Mouse (Mus musculus) MEL (cell line): Measurements from ENCODE around the gene Kctd6.

ENCODE experiments used
- CTCF ChIP-seq, 3 experiments: IDR thresholded peaks in 2 of 3; conservative IDR thresholded peaks in 1 of 3; 2 replicates each; pipeline ENCODE4 v1.5.1; 2011 to 2012; ENCODE audit warnings: low read length in 3 of 3, low read depth in 2 of 3, mild to moderate bottlenecking in 2 of 3, improper control_type of control experiment in 1 of 3, inconsistent platforms in 1 of 3, mixed read lengths in 1 of 3, moderate library complexity in 1 of 3; ENCODE audit not compliant: control insufficient read depth in 1 of 3, insufficient read depth in 1 of 3, poor library complexity in 1 of 3, severe bottlenecking in 1 of 3
- EP300 ChIP-seq, 2 experiments: IDR thresholded peaks; 2 replicates each; pipeline ENCODE4 v1.6.1; 2011; ENCODE audit warnings: improper control_type of control experiment in 2 of 2, low read length in 2 of 2, low read depth in 1 of 2, mild to moderate bottlenecking in 1 of 2
- KAT2A ChIP-seq: conservative IDR thresholded peaks from 2 replicates; pipeline ENCODE4 v1.6.1; 2012; ENCODE audit warnings: low read depth, low read length, improper control_type of control experiment, inconsistent platforms
- MAFK ChIP-seq: IDR thresholded peaks from 2 replicates; pipeline ENCODE4 v1.6.1; 2011; ENCODE audit warnings: low read depth, mild to moderate bottlenecking, low read length, improper control_type of control experiment, borderline replicate concordance
- MEF2A ChIP-seq: IDR thresholded peaks from 2 replicates; pipeline ENCODE4 v1.6.1; 2014; ENCODE audit warnings: low read depth, mild to moderate bottlenecking, inconsistent platforms, low read length, improper control_type of control experiment; ENCODE audit not compliant: poor library complexity, insufficient replicate concordance, severe bottlenecking; ENCODE audit errors: extremely low read depth
- MXI1 ChIP-seq: IDR thresholded peaks from 2 replicates; pipeline ENCODE4 v1.6.1; 2011; ENCODE audit warnings: mild to moderate bottlenecking, low read depth, low read length, improper control_type of control experiment
- MYC ChIP-seq: IDR thresholded peaks from 2 replicates; pipeline ENCODE4 v1.6.1; 2011; ENCODE audit warnings: low read depth, mild to moderate bottlenecking, low read length, improper control_type of control experiment, moderate library complexity
- POLR2A ChIP-seq, 2 experiments: IDR thresholded peaks; 2 replicates each; pipeline ENCODE4 v1.6.1; 2011 to 2012; ENCODE audit warnings: low read length in 2 of 2, mild to moderate bottlenecking in 2 of 2, control low read depth in 1 of 2, improper control_type of control experiment in 1 of 2, low read depth in 1 of 2, moderate library complexity in 1 of 2; ENCODE audit not compliant: control insufficient read depth in 1 of 2, insufficient read depth in 1 of 2, poor library complexity in 1 of 2
- POLR2AphosphoS5 ChIP-seq: IDR thresholded peaks from 2 replicates; pipeline ENCODE4 v1.6.1; 2012; ENCODE audit warnings: low read depth, borderline replicate concordance, mild to moderate bottlenecking, inconsistent platforms, low read length, moderate library complexity, mixed read lengths
- SIN3A ChIP-seq: IDR thresholded peaks from 2 replicates; pipeline ENCODE4 v1.6.1; 2012; ENCODE audit warnings: low read length, improper control_type of control experiment, inconsistent platforms
- TAL1 ChIP-seq: IDR thresholded peaks from 2 replicates; pipeline ENCODE4 v1.6.1; 2012; ENCODE audit warnings: mild to moderate bottlenecking, inconsistent platforms, low read length, moderate library complexity, mixed read lengths
- USF1 ChIP-seq: IDR thresholded peaks from 2 replicates; pipeline ENCODE4 v1.6.1; 2014; ENCODE audit warnings: low read depth, mild to moderate bottlenecking, inconsistent platforms, low read length, improper control_type of control experiment, moderate library complexity

- TF ChIP-seq CTCF (IDR thresholded peaks at IDR 0.05 in 2 of 3, conservative IDR thresholded peaks at IDR 0.05 in 1 of 3; ENCODE audit: control insufficient read depth in 1 of 3, insufficient read depth in 1 of 3, low read depth in 2 of 3, low read length in 3 of 3, poor library complexity in 1 of 3, severe bottlenecking in 1 of 3) = no peak
- no peak for TF ChIP-seq TAL1
- TF ChIP-seq EP300 (IDR thresholded peaks at IDR 0.05; ENCODE audit: low read depth in 1 of 2, low read length in 2 of 2) = no peak
- TF ChIP-seq USF1 = no peak
- no peak for TF ChIP-seq MXI1
- no peak for TF ChIP-seq MAFK
- no peak for TF ChIP-seq MYC
- no peak for TF ChIP-seq POLR2AphosphoS5
- TF ChIP-seq POLR2A (IDR thresholded peaks at IDR 0.05; ENCODE audit: control insufficient read depth in 1 of 2, insufficient read depth in 1 of 2, low read depth in 1 of 2, low read length in 2 of 2, poor library complexity in 1 of 2) = no peak
- TF ChIP-seq KAT2A = no peak
- no peak for TF ChIP-seq MEF2A
- no peak for TF ChIP-seq SIN3A
Observed at GRCm38 (mm10) chr14:8206179-8206910, 7.6 kb upstream of the Kctd6 start.
